Mouse (Mus musculus): ENCODE data around the gene Fam110a.

The Fam110a gene

GRCm38 (mm10) chr2:151996229-151997189 lies 16.5 kb upstream of the Fam110a start, which contains the start of gene Slc52a3:
TSS of gene Slc52a3 (plus strand) at chr2:151996511.
- peak; percentile 84 for DNase-seq

GRCm38 (mm10) chr2:151994350-151995122 lies 14.5 kb upstream of the Fam110a start:
- DNase-seq, result peak; percentile 87

- DNase-seq, result no peak
Observed at GRCm38 (mm10) chr2:151991446-151991845, 11.4 kb upstream of the Fam110a start.

- peak; percentile 78 for DNase-seq
Observed at GRCm38 (mm10) chr2:151990985-151991394, 11.0 kb upstream of the Fam110a start.

- DNase-seq, result no peak
Observed at GRCm38 (mm10) chr2:151988978-151989377, 9.0 kb upstream of the Fam110a start.

- no peak for DNase-seq
Observed at GRCm38 (mm10) chr2:151986958-151987357, 6.9 kb upstream of the Fam110a start.

GRCm38 (mm10) chr2:151985426-151986172 lies 5.6 kb upstream of the Fam110a start:
- no peak for DNase-seq

- DNase-seq, result no peak
Observed at GRCm38 (mm10) chr2:151984019-151984418, 4.0 kb upstream of the Fam110a start.

GRCm38 (mm10) chr2:151982476-151982875 lies 2.5 kb upstream of the Fam110a start:
- no peak for DNase-seq

- no peak for DNase-seq
Observed at GRCm38 (mm10) chr2:151981268-151981667, 1.2 kb upstream of the Fam110a start.

- DNase-seq, result no peak
Observed at GRCm38 (mm10) chr2:151980355-151980693, 305 bp upstream of the Fam110a start.

- DNase-seq, result no peak
Observed at GRCm38 (mm10) chr2:151978494-151978893, 1.5 kb downstream of the Fam110a start.

GRCm38 (mm10) chr2:151977689-151978440 lies 2.2 kb downstream of the Fam110a start:
- no peak for DNase-seq

GRCm38 (mm10) chr2:151976067-151976466 lies 4.0 kb downstream of the Fam110a start:
- no peak for DNase-seq

- DNase-seq, result no peak
Observed at GRCm38 (mm10) chr2:151975295-151975694, 4.7 kb downstream of the Fam110a start.

GRCm38 (mm10) chr2:151973595-151974562 lies 6.1 kb downstream of the Fam110a start:
- peak; percentile 51 for DNase-seq

GRCm38 (mm10) chr2:151972880-151973594 lies 7.0 kb downstream of the Fam110a start:
- peak; percentile 92 for DNase-seq

- DNase-seq, result no peak
Observed at GRCm38 (mm10) chr2:151971748-151972147, 8.3 kb downstream of the Fam110a start.

GRCm38 (mm10) chr2:151970191-151971172 lies 9.5 kb downstream of the Fam110a start:
- peak; percentile 95 for DNase-seq
